Mouse (Mus musculus) thymus, postnatal 10 days (tissue): ENCODE measurements around the gene Pcbp2.

Source experiments
- DNase-seq, 2 experiments: peaks; one replicate each; pipeline ENCODE4 v3.0.0; 2021; ENCODE audit warnings: low spot score in 2 of 2

Pcbp2 gene

DNA sequence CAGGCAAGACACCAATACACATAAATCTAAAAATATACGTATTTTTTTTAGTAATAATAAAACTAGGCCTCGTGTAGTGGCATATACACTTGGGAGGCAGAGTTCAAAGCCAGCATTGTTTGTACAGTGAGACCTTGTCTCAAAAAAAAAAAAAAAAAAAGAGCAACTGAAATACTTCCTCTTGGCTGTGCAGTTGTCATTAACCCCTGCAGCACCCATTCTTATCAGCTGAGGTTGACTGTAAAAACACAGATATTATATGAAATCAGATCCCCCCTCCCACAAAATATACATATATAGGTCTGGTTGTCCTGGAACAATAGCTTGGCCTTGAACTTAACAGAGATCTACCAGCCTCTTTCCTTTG lies 36.1 kb downstream of the Pcbp2 start:
- no peak for DNase-seq

DNA sequence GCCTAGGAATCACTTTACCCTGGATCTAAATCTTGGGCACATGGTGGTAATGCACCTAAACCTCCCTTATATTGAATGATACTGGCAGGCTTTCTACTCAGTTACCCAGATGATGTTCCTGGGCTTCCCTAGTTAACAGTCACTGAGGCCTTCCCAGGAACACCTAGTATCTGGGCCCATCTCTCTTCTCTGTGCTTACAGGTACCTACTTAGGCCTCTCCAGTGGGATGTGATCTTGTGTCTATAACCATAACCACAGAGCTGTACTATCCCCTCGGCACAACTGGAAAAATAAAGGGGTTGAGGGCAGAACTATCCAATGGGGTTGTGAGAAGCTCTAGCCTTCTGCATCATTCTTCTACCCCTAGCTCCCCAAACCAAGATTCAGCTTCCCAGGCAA lies 36.5 kb downstream of the Pcbp2 start:
- no peak for DNase-seq

DNA sequence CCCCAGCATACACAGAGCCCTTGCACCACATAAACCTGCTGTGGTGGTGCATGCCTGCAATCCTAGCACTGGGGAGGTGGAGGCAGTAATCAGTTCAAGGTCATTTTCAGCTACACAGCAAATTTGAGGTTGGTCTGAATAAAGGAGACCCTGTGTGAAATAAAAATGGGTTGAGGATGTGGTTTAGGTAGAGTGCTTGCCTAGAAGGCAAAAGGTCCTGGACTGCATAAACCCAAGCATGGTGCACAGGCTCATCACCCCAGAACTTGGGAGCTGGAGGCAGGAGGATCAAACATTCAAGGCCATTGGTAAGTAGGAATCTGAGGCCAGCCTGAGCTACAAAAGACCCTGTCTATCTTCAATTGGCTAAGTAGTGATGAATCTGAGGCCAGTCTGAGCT lies 37.2 kb downstream of the Pcbp2 start:
- DNase-seq: no peak

DNA sequence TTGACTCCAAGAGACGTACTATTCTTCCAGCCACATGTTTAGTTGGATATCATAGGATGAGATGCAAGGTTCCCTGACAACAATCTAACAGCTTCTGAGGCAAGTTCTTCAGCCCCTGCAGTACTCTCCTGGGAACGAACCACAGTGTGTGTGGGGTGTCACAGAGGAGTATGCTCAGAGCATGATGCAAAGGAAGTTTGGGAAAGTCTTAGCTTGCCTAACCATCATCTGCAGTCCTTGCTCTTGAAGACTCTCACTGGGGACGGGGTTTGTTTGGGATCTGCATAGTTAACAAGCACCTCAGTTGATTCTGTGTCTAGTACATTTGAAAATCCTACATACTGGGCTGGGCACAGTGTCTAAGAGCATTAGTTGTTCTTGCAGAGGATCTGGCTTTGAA lies 38.0 kb downstream of the Pcbp2 start:
- no peak for DNase-seq

DNA sequence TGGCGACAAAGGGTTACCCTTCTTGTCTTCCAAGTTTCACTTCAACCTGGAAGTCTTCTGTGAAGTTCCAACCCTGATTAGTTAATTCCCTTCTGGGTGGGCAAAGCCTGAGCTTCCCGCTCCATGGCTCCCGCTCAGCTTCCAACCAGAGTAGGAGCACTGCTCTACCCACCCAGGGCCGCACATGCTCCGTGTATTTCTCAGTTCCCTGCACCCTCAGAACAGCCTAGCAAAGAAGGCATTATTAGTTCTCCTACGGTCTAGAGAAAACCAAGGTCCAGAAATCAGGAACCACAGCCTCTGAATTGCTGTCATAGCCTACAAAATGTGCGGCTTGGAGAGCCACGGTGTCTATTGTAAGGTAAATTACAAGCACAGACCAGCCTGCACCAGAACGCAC lies 39.8 kb downstream of the Pcbp2 start:
- no peak for DNase-seq

DNA sequence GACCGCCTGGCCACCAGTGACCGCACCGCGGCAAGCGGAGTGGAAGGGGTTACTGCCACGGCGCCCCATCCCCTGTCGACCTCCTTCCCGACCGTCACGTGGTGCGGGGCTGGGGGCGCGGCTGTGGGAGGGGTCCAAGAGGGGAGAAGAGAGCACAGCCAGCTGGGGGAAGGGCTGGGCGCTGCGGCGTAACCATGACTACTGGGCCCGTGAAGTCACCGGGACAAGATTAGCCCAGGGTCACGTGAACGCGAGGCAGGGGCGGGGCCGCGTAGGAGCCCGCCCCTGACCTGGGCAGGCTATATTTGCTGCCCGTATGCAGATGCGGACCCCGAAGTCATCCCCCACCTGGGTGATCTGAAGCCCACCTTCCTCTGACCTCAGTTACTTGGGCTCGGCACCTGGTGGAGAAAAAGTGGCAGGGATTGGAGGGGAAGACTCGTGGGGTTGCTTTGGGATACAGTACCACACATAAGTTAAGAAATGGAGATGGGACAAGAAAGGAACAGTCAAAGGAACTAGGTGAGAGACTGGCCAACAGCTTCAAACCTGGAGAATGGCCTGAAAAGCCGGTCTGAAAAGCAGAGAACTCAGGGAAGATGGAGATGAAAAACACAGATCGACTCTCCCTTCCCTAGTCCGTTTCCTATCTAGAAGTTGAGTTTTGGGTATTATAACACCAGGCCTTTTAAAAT lies 40.4 kb downstream of the Pcbp2 start:
- DNase-seq: peak; percentile 58 to 72

DNA sequence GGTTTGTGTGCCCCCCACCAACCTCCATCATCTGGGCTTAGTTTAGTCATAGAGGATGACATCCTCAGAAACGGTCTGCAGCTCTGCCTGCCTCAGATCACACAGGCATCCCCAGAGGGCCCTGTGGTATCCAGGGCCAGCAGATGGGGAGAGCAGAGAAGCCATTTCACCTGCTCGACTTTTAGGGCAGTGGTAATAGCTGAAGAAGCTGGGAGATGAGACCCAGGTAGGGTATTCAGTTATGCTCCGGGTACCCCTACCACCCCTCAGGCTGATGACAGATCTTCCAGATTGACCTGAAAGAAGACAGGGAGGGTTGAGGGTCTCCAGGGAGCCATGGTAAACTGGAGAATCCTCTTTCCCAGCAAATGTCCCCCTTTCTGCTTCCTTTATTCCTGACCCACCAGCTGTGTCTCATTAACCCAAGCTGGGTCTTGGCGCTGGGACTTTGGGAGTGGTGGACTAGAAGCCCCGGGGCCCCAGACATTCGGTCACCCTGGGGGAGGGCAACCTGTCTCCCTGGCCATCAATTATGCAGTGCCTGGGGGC lies 41.0 kb downstream of the Pcbp2 start:
- no peak for DNase-seq

DNA sequence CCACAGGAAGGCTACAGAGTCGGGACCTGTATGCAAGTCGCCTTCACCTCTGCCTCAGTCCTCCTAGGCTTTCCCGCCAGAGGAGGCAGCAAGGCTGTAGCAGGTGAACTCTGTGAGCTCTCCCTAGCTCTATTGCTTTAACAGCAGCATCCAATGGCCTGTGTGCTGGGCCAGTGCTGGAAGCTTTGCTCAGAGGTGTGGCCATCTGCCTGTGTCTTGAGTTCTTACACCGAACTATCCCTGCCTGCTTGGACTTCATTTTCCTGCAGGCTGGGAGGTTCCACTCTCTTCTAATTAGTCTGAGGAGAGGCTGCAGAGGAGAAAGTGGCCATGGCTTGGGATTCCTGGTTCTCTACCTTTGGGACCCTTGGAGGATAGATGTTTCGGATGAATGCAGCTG lies 41.7 kb downstream of the Pcbp2 start:
- DNase-seq: no peak

DNA sequence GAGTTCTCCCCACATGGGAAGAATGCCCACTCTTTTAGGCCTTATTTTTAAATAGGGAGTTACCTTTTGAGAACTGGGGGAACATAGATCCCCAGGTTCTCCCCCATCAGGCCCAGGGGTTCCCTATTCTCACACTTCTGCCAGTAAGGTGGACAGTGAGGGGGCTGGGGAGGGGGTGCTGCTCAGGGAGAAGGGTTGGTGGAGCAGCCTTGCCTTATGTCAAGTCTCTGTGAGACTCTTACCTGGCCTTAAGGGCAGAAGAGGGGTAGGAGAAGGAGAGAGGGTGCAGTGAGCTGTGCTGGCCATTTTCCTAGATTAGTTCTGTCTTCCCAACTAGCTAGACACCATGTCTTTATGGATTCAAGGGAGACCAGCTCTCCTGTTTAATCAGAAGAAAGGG lies 42.1 kb downstream of the Pcbp2 start:
- no peak for DNase-seq

DNA sequence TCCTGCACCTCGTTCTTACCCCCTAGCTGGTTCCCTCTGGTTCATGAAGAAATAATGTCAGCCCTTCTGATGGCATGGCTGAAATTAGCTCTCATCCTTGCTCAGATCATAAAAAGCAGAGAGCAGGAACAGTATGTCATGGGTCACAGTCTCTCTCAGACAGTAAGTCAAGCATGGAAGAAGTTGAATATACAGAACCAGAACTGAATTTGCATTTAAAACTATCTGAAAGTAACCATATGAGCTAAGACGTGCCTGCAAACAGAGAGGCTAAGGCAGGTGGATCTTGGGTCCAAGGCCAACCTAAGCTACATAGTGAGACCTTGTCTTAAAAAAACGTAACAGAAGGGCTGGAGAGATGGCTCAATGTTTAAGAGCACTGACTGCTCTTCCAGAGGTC lies 42.7 kb downstream of the Pcbp2 start:
- no peak for DNase-seq

DNA sequence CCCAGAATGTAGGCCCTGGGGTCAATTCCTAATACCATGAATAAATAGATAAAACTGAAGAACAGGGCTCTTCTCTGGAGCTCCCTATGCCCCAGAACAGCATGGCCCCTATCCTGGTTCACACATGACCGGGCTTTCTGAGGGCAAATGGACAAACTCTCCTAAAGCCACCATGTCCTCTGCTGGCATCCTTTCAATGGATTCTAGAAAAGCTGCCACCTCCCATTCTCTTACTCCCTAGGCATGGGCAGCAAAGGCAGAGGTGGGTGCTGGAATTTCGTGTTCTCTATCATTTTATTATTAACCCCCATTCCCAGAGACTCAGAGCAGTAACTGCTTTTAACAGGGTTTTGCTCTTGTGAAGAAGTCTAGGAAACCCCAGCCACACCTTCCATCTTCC lies 44.9 kb downstream of the Pcbp2 start:
- no peak for DNase-seq

DNA sequence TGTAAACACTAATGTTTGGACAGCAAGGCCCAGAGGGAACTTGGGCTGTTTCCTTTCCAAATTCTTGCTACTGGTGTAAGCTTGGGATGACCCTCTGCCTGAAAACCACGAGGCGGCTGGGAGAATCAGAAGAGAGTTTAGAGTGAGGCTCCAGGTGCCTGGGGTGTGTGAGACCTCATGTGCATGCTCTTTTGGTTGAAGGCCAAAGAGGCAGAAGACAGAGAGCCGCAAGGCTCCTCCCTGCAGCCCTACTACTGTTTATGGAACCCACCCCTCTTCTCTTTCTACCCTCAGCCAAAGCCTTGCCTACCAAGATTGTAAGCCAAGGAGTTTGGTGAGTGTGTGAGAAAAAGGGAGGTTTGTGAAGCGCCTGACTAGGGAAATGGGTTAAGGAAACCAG lies 45.5 kb downstream of the Pcbp2 start:
- DNase-seq: no peak

DNA sequence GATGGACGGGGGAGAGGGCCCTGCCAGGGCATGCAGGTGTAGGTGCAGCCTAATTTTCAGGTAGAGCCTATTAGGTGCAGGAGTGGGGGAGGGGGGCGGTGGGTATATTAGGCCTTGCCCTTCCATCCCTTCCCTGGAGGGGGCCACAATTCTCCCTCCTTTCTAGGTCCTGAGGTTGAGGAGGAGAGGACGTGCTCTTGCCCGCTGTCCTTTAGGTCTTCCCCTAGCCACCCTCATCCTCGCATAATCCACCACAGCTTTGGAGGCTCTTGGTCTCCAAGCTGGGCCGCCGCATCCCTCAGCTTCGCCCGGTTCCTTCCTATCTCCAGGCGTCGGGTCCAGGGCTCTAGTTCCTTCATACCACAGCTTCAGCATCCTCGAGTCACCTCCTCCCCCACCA lies 46.0 kb downstream of the Pcbp2 start:
- DNase-seq: no peak

DNA sequence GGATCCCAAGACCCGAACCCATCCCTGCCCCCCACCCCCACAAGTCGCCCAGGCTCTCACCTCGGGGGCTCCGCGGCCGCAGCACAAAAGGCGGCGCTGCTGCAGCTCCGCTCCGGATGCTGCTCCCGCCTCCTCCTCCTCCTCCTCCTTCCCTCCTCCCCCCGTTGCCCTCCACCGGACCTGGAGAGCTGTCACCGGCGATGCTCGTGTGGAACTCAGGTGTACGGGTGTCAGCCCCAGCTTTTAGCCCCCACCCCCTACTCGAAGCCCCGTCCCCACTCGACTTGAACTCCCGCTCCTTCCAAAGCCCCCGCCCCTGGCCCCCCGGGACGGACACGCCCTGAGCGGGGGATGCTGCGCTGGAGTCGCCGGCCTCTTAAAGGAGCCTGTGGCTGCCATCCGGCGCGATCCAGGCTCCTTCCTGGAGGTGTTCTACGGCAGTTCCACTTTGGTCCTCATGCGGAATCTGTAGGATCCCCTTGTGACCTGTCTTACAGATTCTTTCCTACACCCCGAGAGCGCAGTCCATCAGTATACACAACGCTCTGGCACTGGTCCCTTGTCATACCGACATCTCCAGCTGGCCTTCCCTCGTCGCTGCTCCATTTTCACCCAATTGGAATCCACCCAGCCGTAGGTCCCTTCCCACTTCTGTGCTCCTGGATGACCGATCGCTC lies 46.5 kb downstream of the Pcbp2 start, which contains the start of gene Map3k12:
Gene Map3k12 (minus strand): TSS at position 337 of the 677 bp plus-strand sequence.
- peak; percentile 59 to 64 for DNase-seq

DNA sequence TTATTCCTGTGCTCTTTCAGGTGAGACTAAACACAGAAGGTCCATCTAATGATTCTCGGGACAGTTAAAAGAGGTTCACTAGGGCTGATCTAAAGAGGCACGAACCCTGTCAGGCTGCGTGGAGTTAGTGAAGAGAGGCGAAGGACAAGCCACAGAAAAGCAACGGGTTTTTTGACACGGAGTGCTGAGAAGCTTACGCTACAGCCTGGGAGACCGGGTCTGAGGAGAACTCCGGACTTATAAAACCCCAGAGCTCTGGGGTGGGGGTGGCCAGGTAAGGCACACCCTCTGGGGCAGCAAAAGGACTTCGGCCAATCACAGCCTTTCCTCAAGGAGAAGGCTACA lies 47.3 kb downstream of the Pcbp2 start:
- DNase-seq: no peak

DNA sequence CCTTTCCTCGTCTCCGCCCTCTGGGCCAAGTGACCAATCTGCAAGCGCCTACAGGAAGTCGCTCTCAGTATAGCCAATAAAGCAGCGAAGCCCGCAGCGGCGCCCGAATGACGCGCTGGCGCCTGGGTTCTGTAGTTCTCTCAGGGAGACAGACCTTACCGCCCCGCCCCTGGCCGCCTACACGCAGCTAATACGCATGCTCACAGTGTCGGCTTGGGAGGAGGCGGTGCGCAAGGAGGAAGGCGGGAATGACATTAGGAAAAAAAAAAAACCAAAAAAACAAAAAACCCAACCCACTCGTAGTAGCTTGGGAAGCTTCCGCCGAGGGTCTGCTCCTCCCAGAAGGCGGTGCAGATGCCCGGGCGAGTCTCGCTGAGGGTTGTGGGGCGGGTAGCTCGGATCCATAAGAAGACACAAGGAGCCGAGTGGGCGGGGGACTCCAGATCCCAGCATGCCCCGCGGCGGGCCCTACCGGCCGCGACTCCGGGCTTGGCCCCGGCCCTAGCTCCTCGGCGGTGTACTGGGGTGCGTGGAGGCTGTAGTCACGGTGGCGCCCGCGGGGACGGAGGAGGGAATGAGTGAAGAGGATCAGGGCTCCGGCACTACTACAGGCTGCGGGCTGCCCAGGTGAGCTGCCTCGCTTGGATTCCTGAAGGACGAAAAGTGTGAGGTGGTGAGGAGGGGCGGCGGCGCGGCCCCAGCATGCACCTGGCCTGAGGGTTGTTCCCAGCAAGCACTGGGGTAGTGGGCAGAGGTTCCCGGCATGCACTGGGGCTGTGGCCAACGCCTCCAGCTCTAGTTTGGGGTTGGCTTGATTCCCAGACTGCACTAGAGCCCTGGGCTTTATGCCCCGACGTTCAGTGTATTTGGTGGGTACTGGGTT lies 47.9 kb downstream of the Pcbp2 start, which contains the start of gene Tarbp2:
Gene Tarbp2 (plus strand): TSS at position 217 of the 883 bp plus-strand sequence.
- peak; percentile 96 to 99 for DNase-seq

DNA sequence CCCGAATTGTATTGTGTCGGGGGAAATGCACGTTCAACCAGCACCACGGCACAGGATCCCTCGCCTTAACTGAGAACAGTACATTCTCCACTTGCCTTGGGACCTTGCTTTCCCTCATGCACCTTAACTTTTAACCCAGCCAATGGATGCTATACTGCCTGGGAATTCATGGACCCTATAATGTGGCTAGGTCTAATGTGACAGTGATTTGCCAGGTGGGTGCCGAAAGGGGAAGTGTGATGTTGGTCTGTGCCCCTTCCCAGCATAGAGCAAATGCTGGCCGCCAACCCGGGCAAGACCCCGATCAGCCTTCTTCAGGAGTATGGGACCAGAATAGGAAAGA lies 48.5 kb downstream of the Pcbp2 start:
- DNase-seq: no peak

DNA sequence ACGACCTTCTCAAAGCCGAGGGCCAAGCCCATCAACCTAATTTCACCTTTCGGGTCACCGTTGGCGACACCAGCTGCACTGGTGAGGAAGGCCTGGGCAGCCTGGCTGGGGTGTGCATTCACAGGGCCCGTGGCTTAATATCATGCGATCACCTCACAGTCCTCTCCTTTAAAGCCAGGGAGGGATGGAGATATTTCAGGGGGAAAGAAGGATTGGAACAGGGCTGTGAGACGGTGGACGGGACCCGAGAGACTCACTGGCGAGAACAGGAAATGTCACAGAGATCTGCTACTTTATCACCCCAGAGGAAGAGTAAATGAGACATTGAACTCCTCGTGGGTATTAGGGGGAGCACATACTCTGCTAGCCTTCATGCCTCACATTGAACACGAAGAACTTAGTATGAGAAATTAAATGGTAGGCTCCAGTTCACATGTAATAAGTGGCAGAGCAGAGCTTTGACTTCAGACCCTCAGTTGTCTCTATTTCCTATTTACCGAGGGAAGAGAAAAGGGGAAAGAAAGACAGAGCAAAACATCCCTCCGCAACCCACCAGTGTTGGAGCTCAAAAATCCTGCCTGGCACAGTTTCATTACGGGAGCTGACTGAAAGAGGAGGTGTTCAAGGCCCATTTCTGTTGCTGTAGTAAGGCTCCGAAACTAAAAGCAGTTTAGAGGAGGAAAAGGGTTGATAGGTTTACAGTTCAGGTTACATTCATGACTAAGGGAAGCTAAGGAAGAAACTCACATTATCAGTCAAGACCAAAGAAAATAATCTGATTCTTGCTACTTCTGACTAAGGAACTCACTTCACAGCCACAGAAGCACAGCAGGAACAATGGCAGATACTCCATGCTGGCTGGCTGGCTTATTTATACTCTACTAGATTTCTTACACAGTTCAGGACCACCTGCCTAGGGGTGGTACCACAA lies 49.1 kb downstream of the Pcbp2 start:
- no peak for DNase-seq

DNA sequence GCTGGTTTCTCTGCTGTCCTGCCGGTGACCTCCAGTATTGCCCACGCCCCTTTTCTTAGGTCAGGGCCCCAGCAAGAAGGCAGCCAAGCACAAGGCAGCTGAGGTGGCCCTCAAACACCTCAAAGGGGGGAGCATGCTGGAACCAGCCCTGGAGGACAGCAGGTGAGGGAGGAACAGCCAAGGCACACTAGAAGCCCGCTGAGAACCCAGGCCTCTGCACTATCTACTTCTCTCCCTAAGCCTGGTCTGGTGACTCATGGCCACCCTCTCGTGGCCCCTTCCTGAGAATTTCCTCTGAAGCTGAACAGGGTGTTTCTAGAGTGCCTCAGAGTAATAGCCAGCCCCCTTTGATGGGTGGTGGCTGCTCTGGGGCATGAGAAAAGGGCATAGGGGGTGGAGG lies 50.1 kb downstream of the Pcbp2 start:
- DNase-seq: no peak

DNA sequence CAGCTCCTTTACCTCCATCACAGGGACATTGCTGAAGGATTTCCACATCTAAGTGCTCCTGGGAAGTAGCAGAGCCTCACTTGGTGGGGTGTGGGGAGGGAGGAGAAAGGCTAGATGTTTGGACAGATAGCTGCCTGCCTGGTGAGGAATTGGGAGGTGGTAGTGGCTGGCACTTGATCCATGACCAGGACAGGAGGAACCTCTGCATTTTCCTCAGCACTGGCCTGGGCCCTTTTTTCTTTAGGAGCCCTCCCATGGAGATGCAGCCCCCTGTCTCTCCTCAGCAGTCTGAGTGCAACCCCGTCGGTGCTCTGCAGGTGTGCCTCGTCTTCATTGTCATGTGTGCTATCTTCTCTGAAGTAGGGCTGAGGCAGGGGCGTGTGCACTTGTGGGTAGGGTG lies 51.1 kb downstream of the Pcbp2 start:
- DNase-seq: no peak

DNA sequence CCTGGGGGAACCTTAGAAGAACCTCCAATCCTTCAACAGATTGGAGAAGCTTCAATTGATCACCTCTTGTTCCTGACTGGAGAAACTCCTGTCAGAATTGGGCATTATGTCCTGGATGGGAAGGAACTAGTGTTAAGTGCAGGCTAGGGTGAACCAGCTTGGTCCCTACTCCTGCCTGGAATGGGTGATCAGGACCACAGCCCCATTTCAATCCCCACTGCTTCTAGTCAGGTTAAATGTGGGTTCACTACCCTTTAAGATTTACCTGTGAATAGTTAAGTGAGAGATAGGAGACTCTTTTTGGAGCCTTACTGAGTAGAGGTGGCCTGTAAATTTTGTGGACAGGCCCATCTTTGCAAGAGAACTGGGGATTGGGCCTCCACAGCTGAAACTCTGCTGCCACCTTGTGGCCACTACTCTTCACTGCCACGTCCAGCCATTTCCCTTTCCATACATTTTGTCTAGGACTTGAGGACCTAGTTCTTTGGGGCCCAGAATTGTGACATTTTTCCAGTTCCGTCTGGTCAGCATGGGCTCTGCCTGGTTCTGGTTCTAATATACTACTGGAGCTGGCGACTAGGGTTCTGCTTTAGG lies 54.6 kb downstream of the Pcbp2 start, which contains the start of gene Npff:
Gene Npff (minus strand): TSS at position 51 of the 594 bp plus-strand sequence.
- DNase-seq: peak; percentile 44 to 73
